ENCODE assay signal across 9 mouse cellular contexts in genomic region chr2:164979749-164980148, GRCm38 (mm10). TPM values are rescaled to one million over a fixed set of nuclear protein-coding genes. Genes with fewer than 3 reads are reported as not detected.
DNase-seq lines count a peak whose midpoint lies in the region; ATAC-seq and TF ChIP-seq lines count a peak whose summit lies in the region.
"Had no signal": no experiment of that assay in that cellular context is flagged by ENCODE, and none has a peak within 500 bp of the region (broad histone marks: within the 10 kb centered on the region; RNA-seq: fewer than 3 reads in every experiment).

No protein-coding gene starts in this region.

- peak; percentile 57 for DNase-seq in CD4-positive, CD25-positive, alpha-beta regulatory T cell, adult 2 months (ENCODE audit: low read depth, low spot score)
- peak; percentile 55 for DNase-seq in midbrain, embryonic 10.5 days (ENCODE audit: low spot score)
- DNase-seq in embryonic facial prominence, embryonic 10.5 days (ENCODE audit: low spot score) = peak; percentile 79
- DNase-seq in layer of hippocampus, postnatal 14 days (ENCODE audit: low spot score in 2 of 2) = no peak
- no peak for DNase-seq in spleen, adult 18-20 months

- ATAC-seq in CD4-positive, CD25-positive, alpha-beta regulatory T cell, adult 4 months = no peak
- ATAC-seq in midbrain, embryonic 13.5 days = no peak

- no peak overlapping the region for H3K4me3 ChIP-seq in midbrain, embryonic 10.5 days
- no peak overlapping the region for H3K4me3 ChIP-seq in midbrain, embryonic 13.5 days (replicated peaks)
- no peak overlapping the region for H3K4me3 ChIP-seq in embryonic facial prominence, embryonic 10.5 days
- H3K4me3 ChIP-seq in myocyte = no peak overlapping the region
- H3K4me3 ChIP-seq: neural tube, embryonic 12.5 days had no signal

- H3K27me3 ChIP-seq in midbrain, embryonic 10.5 days (ENCODE audit: low read depth, poor library complexity, severe bottlenecking) = peaks cover 18% of the 10 kb centered on the region
- H3K27me3 ChIP-seq in midbrain, embryonic 13.5 days = no peaks in the 10 kb centered on the region; the same call in 1 of the 2 replicates
- peaks cover 8% of the 10 kb centered on the region; the same call in 1 of the 2 replicates for H3K27me3 ChIP-seq in embryonic facial prominence, embryonic 10.5 days (replicated peaks; ENCODE audit: low read depth, poor library complexity, severe bottlenecking)
- peaks cover 30% of the 10 kb centered on the region for H3K27me3 ChIP-seq in myocyte (ENCODE audit: control insufficient read depth, insufficient read depth, insufficient read length)

- no peaks in the 10 kb centered on the region for H3K9me3 ChIP-seq in midbrain, embryonic 10.5 days (replicated peaks)
- H3K9me3 ChIP-seq in midbrain, embryonic 13.5 days = no peaks in the 10 kb centered on the region
- H3K9me3 ChIP-seq in embryonic facial prominence, embryonic 10.5 days = no peaks in the 10 kb centered on the region
- H3K9me3 ChIP-seq: neural tube, embryonic 12.5 days had no signal

- no peak overlapping the region for H3K9ac ChIP-seq in midbrain, embryonic 13.5 days (replicated peaks)
- H3K9ac ChIP-seq: neural tube, embryonic 12.5 days had no signal

- no peak overlapping the region for H3ac ChIP-seq in myocyte (ENCODE audit: control insufficient read depth, insufficient read length)

- H3K79me2 ChIP-seq in myocyte (ENCODE audit: control insufficient read depth, insufficient read depth) = no peaks in the 10 kb centered on the region

- no peaks in the 10 kb centered on the region for H3K36me3 ChIP-seq in midbrain, embryonic 10.5 days
- H3K36me3 ChIP-seq in midbrain, embryonic 13.5 days = peaks cover 22% of the 10 kb centered on the region; the same call in 1 of the 2 replicates
- no peaks in the 10 kb centered on the region for H3K36me3 ChIP-seq in embryonic facial prominence, embryonic 10.5 days (replicated peaks)
- H3K36me3 ChIP-seq in myocyte (ENCODE audit: control insufficient read depth, insufficient read depth) = no peaks in the 10 kb centered on the region
- H3K36me3 ChIP-seq: neural tube, embryonic 12.5 days had no signal

- H3K27ac ChIP-seq in midbrain, embryonic 10.5 days (replicated peaks) = no peak overlapping the region
- H3K27ac ChIP-seq in midbrain, embryonic 13.5 days = no peak overlapping the region
- H3K27ac ChIP-seq in embryonic facial prominence, embryonic 10.5 days (replicated peaks) = no peak overlapping the region
- H3K27ac ChIP-seq: neural tube, embryonic 12.5 days had no signal

- no peak for TF ChIP-seq POLR2A in myocyte (IDR thresholded peaks at IDR 0.05; ENCODE audit: insufficient read length, low read depth)

- peaks cover 21% of the 10 kb centered on the region for H3K4me1 ChIP-seq in midbrain, embryonic 10.5 days
- H3K4me1 ChIP-seq in midbrain, embryonic 13.5 days (replicated peaks) = peaks cover 13% of the 10 kb centered on the region
- H3K4me1 ChIP-seq in embryonic facial prominence, embryonic 10.5 days = peaks cover 3% of the 10 kb centered on the region
- H3K4me1 ChIP-seq: neural tube, embryonic 12.5 days had no signal

- 20% methylated on average over 7 of the region's 7 CpGs for WGBS in midbrain, embryonic 10.5 days
- 19% methylated on average over 7 of the region's 7 CpGs for WGBS in midbrain, embryonic 13.5 days
- 19% methylated on average over 7 of the region's 7 CpGs for WGBS in embryonic facial prominence, embryonic 10.5 days

- H3K4me2 ChIP-seq in midbrain, embryonic 13.5 days (replicated peaks) = no peak overlapping the region
- H3K4me2 ChIP-seq in myocyte (ENCODE audit: low read depth) = no peak overlapping the region
- H3K4me2 ChIP-seq: neural tube, embryonic 12.5 days had no signal

TF ChIP-seq in myocyte, 11 proteins besides CTCF, POLR2A, EP300 and RAD21:
- TF ChIP-seq TCF12 (IDR thresholded peaks at IDR 0.05; ENCODE audit: insufficient read depth, poor library complexity, severe bottlenecking) (no peak), REST (IDR thresholded peaks at IDR 0.05; ENCODE audit: insufficient read depth, insufficient read length) (peak; percentile 86)

RNA-seq across cellular contexts. Expression of gene Slc12a5, which starts 19.1 kb away (rescaled TPM):
- under 1 TPM in 1 of 2 experiments, not detected in 1; 0.31 TPM for polyA plus RNA-seq in CD4-positive, CD25-positive, alpha-beta regulatory T cell, adult 4 months (2017; shearing (Covaris generic))
- 0.99 and 2.1 TPM in 2 replicates for polyA plus RNA-seq in midbrain, embryonic 10.5 days (2016; fragmentation: Nextera tagmentation; extraction: Ambion mirVana)
- 19.7 and 20.2 TPM in 2 replicates for polyA plus RNA-seq in midbrain, embryonic 13.5 days (2015; fragmentation: Nextera tagmentation; extraction: Ambion mirVana)
- 1.5 and 1.7 TPM in 2 replicates for polyA plus RNA-seq in embryonic facial prominence, embryonic 10.5 days (2016; fragmentation: Nextera tagmentation; extraction: Ambion mirVana)
- 0.52 TPM for polyA plus RNA-seq in myocyte (2012; fragmentation: generic; extraction: Trizol)
- total RNA-seq in layer of hippocampus, postnatal 14 days (2021) = 100 to 1,000 TPM; 288 to 332 TPM

RNA-seq across cellular contexts. Expression of gene Mmp9, which starts 39.2 kb away (rescaled TPM):
- 1 to 10 TPM; 2.0 to 4.1 TPM for polyA plus RNA-seq in CD4-positive, CD25-positive, alpha-beta regulatory T cell, adult 4 months (2017; shearing (Covaris generic))
- polyA plus RNA-seq in midbrain, embryonic 10.5 days (2016; fragmentation: Nextera tagmentation; extraction: Ambion mirVana) = 0.39 and 0.97 TPM in 2 replicates
- polyA plus RNA-seq in midbrain, embryonic 13.5 days (2015; fragmentation: Nextera tagmentation; extraction: Ambion mirVana) = 17.2 and 19.5 TPM in 2 replicates
- polyA plus RNA-seq in embryonic facial prominence, embryonic 10.5 days (2016; fragmentation: Nextera tagmentation; extraction: Ambion mirVana) = 0.28 and 0.77 TPM in 2 replicates
- polyA plus RNA-seq in myocyte (2012; fragmentation: generic; extraction: Trizol) = 1.7 TPM
- 1 to 10 TPM; 1.8 to 2.1 TPM for total RNA-seq in layer of hippocampus, postnatal 14 days (2021)

RNA-seq across cellular contexts. Expression of gene Ncoa5, which starts 54.9 kb away (rescaled TPM):
- 10 to 100 TPM; 28.6 to 49.0 TPM for polyA plus RNA-seq in CD4-positive, CD25-positive, alpha-beta regulatory T cell, adult 4 months (2017; shearing (Covaris generic))
- 95.1 and 109 TPM in 2 replicates for polyA plus RNA-seq in midbrain, embryonic 10.5 days (2016; fragmentation: Nextera tagmentation; extraction: Ambion mirVana)
- 132 and 137 TPM in 2 replicates for polyA plus RNA-seq in midbrain, embryonic 13.5 days (2015; fragmentation: Nextera tagmentation; extraction: Ambion mirVana)
- 98.9 TPM in 2 replicates for polyA plus RNA-seq in embryonic facial prominence, embryonic 10.5 days (2016; fragmentation: Nextera tagmentation; extraction: Ambion mirVana)
- polyA plus RNA-seq in myocyte (2012; fragmentation: generic; extraction: Trizol) = 24.0 TPM
- total RNA-seq in layer of hippocampus, postnatal 14 days (2021) = 10 to 100 TPM; 53.2 to 57.4 TPM

Comparison
In these comparisons a context has a peak if more than half of its experiments do, and no peak if none do; other contexts are left out.
1. DNase-seq: peak in CD4-positive, CD25-positive, alpha-beta regulatory T cell, adult 2 months (single experiment), midbrain, embryonic 10.5 days (single experiment) and embryonic facial prominence, embryonic 10.5 days (single experiment); none in layer of hippocampus, postnatal 14 days (0 of 2) and spleen, adult 18-20 months (0 of 2).